Mouse (Mus musculus) MEL (cell line): ENCODE results near the gene Slc16a11. TPM values are rescaled to one million over a fixed set of nuclear protein-coding genes. Genes with fewer than 3 reads are reported as not detected.

Experiments
- DNase-seq: peaks from one replicate; pipeline ENCODE4 v3.0.0; 2011; ENCODE audit warnings: low read depth, low spot score
- H3K27ac ChIP-seq: 2 replicates; pipeline ENCODE4 v1.5.1; 2012; ENCODE audit warnings: low read depth, mild to moderate bottlenecking, control low read depth, low read length, moderate library complexity; ENCODE audit not compliant: control insufficient read depth
- H3K27me3 ChIP-seq, 2 experiments: fragments of 150-350 bp in 1 of 2; sonication (generic) in 1 of 2; 2 replicates each; pipeline ENCODE4 v1.6.1; 2012; ENCODE audit warnings: low read length in 2 of 2, mild to moderate bottlenecking in 2 of 2, improper control_type of control experiment in 1 of 2, moderate library complexity in 1 of 2; ENCODE audit not compliant: insufficient read depth in 2 of 2, control insufficient read depth in 1 of 2
- H3K36me3 ChIP-seq, 2 experiments: 2 replicates each; pipeline ENCODE4 v1.6.1; 2012 to 2014; ENCODE audit warnings: low read length in 2 of 2, improper control_type of control experiment in 1 of 2, inconsistent platforms in 1 of 2, mild to moderate bottlenecking in 1 of 2; ENCODE audit not compliant: insufficient read depth in 2 of 2, control insufficient read depth in 1 of 2
- H3K4me1 ChIP-seq, 2 experiments: fragments of 150-350 bp in 1 of 2; sonication (generic) in 1 of 2; 2 replicates each; pipeline ENCODE4 v1.6.1; 2012; ENCODE audit warnings: low read length in 2 of 2, improper control_type of control experiment in 1 of 2, mild to moderate bottlenecking in 1 of 2; ENCODE audit not compliant: insufficient read depth in 2 of 2, control insufficient read depth in 1 of 2
- H3K4me3 ChIP-seq, 2 experiments: fragments of 150-350 bp in 1 of 2; sonication (generic) in 1 of 2; 2 replicates each; pipeline ENCODE4 v1.5.1; 2012; ENCODE audit warnings: low read depth in 2 of 2, low read length in 2 of 2, mild to moderate bottlenecking in 2 of 2, moderate library complexity in 2 of 2, control low read depth in 1 of 2, improper control_type of control experiment in 1 of 2; ENCODE audit not compliant: control insufficient read depth in 1 of 2, insufficient read depth in 1 of 2
- H3K79me2 ChIP-seq: 2 replicates; pipeline ENCODE4 v1.6.1; 2012; ENCODE audit warnings: mild to moderate bottlenecking, low read length, moderate library complexity; ENCODE audit not compliant: control insufficient read depth, poor library complexity, insufficient read depth
- H3K9ac ChIP-seq: 2 replicates; pipeline ENCODE4 v1.6.1; 2012; ENCODE audit warnings: low read depth, mild to moderate bottlenecking, control low read depth, low read length, moderate library complexity; ENCODE audit not compliant: control insufficient read depth, poor library complexity, severe bottlenecking
- H3K9me3 ChIP-seq: fragments of 150-350 bp; sonication (generic); replicated peaks from 2 replicates; pipeline ENCODE4 v1.6.1; 2012; ENCODE audit warnings: mild to moderate bottlenecking, low read length, improper control_type of control experiment, moderate library complexity; ENCODE audit not compliant: insufficient read depth
- BHLHE40 ChIP-seq: IDR thresholded peaks from 2 replicates; pipeline ENCODE4 v1.6.1; 2012; ENCODE audit warnings: low read depth, mild to moderate bottlenecking, inconsistent platforms, low read length, improper control_type of control experiment, borderline replicate concordance
- CHD1 ChIP-seq: IDR thresholded peaks from 2 replicates; pipeline ENCODE4 v1.6.1; 2012; ENCODE audit warnings: low read depth, mild to moderate bottlenecking, inconsistent platforms, low read length, improper control_type of control experiment
- CHD2 ChIP-seq: IDR thresholded peaks from 2 replicates; pipeline ENCODE4 v1.6.1; 2011; ENCODE audit warnings: low read length, improper control_type of control experiment
- CTCF ChIP-seq, 3 experiments: IDR thresholded peaks in 2 of 3; conservative IDR thresholded peaks in 1 of 3; 2 replicates each; pipeline ENCODE4 v1.5.1; 2011 to 2012; ENCODE audit warnings: low read length in 3 of 3, low read depth in 2 of 3, mild to moderate bottlenecking in 2 of 3, improper control_type of control experiment in 1 of 3, inconsistent platforms in 1 of 3, mixed read lengths in 1 of 3, moderate library complexity in 1 of 3; ENCODE audit not compliant: control insufficient read depth in 1 of 3, insufficient read depth in 1 of 3, poor library complexity in 1 of 3, severe bottlenecking in 1 of 3
- E2F4 ChIP-seq: IDR thresholded peaks from 2 replicates; pipeline ENCODE4 v1.6.1; 2011; ENCODE audit warnings: low read depth, low read length, improper control_type of control experiment, borderline replicate concordance
- ELF1 ChIP-seq: IDR thresholded peaks from 2 replicates; pipeline ENCODE4 v1.6.1; 2014; ENCODE audit warnings: low read depth, mild to moderate bottlenecking, inconsistent platforms, low read length, improper control_type of control experiment, moderate library complexity
- EP300 ChIP-seq, 2 experiments: IDR thresholded peaks; 2 replicates each; pipeline ENCODE4 v1.6.1; 2011; ENCODE audit warnings: improper control_type of control experiment in 2 of 2, low read length in 2 of 2, low read depth in 1 of 2, mild to moderate bottlenecking in 1 of 2
- ETS1 ChIP-seq: IDR thresholded peaks from 2 replicates; pipeline ENCODE4 v1.6.1; 2012; ENCODE audit warnings: low read depth, mild to moderate bottlenecking, inconsistent platforms, low read length, improper control_type of control experiment, moderate library complexity
- GABPA ChIP-seq: IDR thresholded peaks from 2 replicates; pipeline ENCODE4 v1.6.1; 2012; ENCODE audit warnings: low read depth, mild to moderate bottlenecking, inconsistent platforms, low read length, improper control_type of control experiment, moderate library complexity
- GATA1 ChIP-seq: IDR thresholded peaks from 2 replicates; pipeline ENCODE4 v1.6.1; 2011; ENCODE audit warnings: low read depth, low read length, improper control_type of control experiment
- JUND ChIP-seq: IDR thresholded peaks from 2 replicates; pipeline ENCODE4 v1.6.1; 2011; ENCODE audit warnings: low read depth, mild to moderate bottlenecking, improper control_type of control experiment, low read length
- KAT2A ChIP-seq: conservative IDR thresholded peaks from 2 replicates; pipeline ENCODE4 v1.6.1; 2012; ENCODE audit warnings: low read depth, low read length, improper control_type of control experiment, inconsistent platforms
- MAFK ChIP-seq: IDR thresholded peaks from 2 replicates; pipeline ENCODE4 v1.6.1; 2011; ENCODE audit warnings: low read depth, mild to moderate bottlenecking, low read length, improper control_type of control experiment, borderline replicate concordance
- MAX ChIP-seq: IDR thresholded peaks from 2 replicates; pipeline ENCODE4 v1.6.1; 2011; ENCODE audit warnings: low read length, improper control_type of control experiment
- MAZ ChIP-seq: IDR thresholded peaks from 2 replicates; pipeline ENCODE4 v1.6.1; 2012; ENCODE audit warnings: low read depth, mild to moderate bottlenecking, inconsistent platforms, low read length, improper control_type of control experiment
- MEF2A ChIP-seq: IDR thresholded peaks from 2 replicates; pipeline ENCODE4 v1.6.1; 2014; ENCODE audit warnings: low read depth, mild to moderate bottlenecking, inconsistent platforms, low read length, improper control_type of control experiment; ENCODE audit not compliant: poor library complexity, insufficient replicate concordance, severe bottlenecking; ENCODE audit errors: extremely low read depth
- MXI1 ChIP-seq: IDR thresholded peaks from 2 replicates; pipeline ENCODE4 v1.6.1; 2011; ENCODE audit warnings: mild to moderate bottlenecking, low read depth, low read length, improper control_type of control experiment
- MYB ChIP-seq: IDR thresholded peaks from 2 replicates; pipeline ENCODE4 v1.6.1; 2011; ENCODE audit warnings: mild to moderate bottlenecking, low read depth, low read length, improper control_type of control experiment
- MYC ChIP-seq: IDR thresholded peaks from 2 replicates; pipeline ENCODE4 v1.6.1; 2011; ENCODE audit warnings: low read depth, mild to moderate bottlenecking, low read length, improper control_type of control experiment, moderate library complexity
- NRF1 ChIP-seq: IDR thresholded peaks from 2 replicates; pipeline ENCODE4 v1.6.1; 2014; ENCODE audit warnings: low read depth, mild to moderate bottlenecking, inconsistent platforms, low read length, improper control_type of control experiment, moderate library complexity; ENCODE audit not compliant: poor library complexity, insufficient read depth, severe bottlenecking
- POLR2A ChIP-seq, 2 experiments: IDR thresholded peaks; 2 replicates each; pipeline ENCODE4 v1.6.1; 2011 to 2012; ENCODE audit warnings: low read length in 2 of 2, mild to moderate bottlenecking in 2 of 2, control low read depth in 1 of 2, improper control_type of control experiment in 1 of 2, low read depth in 1 of 2, moderate library complexity in 1 of 2; ENCODE audit not compliant: control insufficient read depth in 1 of 2, insufficient read depth in 1 of 2, poor library complexity in 1 of 2
- POLR2AphosphoS2 ChIP-seq: IDR thresholded peaks from 2 replicates; pipeline ENCODE4 v1.6.1; 2011; ENCODE audit warnings: low read length, improper control_type of control experiment
- POLR2AphosphoS5 ChIP-seq: IDR thresholded peaks from 2 replicates; pipeline ENCODE4 v1.6.1; 2012; ENCODE audit warnings: low read depth, borderline replicate concordance, mild to moderate bottlenecking, inconsistent platforms, low read length, moderate library complexity, mixed read lengths
- RAD21 ChIP-seq: IDR thresholded peaks from 2 replicates; pipeline ENCODE4 v1.6.1; 2011; ENCODE audit warnings: mild to moderate bottlenecking, low read depth, low read length, improper control_type of control experiment
- RCOR1 ChIP-seq: IDR thresholded peaks from 2 replicates; pipeline ENCODE4 v1.6.1; 2012; ENCODE audit warnings: low read depth, mild to moderate bottlenecking, inconsistent platforms, low read length, improper control_type of control experiment
- SIN3A ChIP-seq: IDR thresholded peaks from 2 replicates; pipeline ENCODE4 v1.6.1; 2012; ENCODE audit warnings: low read length, improper control_type of control experiment, inconsistent platforms
- SMC3 ChIP-seq: IDR thresholded peaks from 2 replicates; pipeline ENCODE4 v1.6.1; 2011; ENCODE audit warnings: low read depth, low read length, improper control_type of control experiment
- TAL1 ChIP-seq: IDR thresholded peaks from 2 replicates; pipeline ENCODE4 v1.6.1; 2012; ENCODE audit warnings: mild to moderate bottlenecking, inconsistent platforms, low read length, moderate library complexity, mixed read lengths
- TBP ChIP-seq: IDR thresholded peaks from 2 replicates; pipeline ENCODE4 v1.8.0; 2011; ENCODE audit warnings: low read depth, low read length, improper control_type of control experiment
- TCF12 ChIP-seq: IDR thresholded peaks from 2 replicates; pipeline ENCODE4 v1.6.1; 2014; ENCODE audit warnings: low read depth, mild to moderate bottlenecking, inconsistent platforms, low read length, improper control_type of control experiment, moderate library complexity
- UBTF ChIP-seq: IDR thresholded peaks from 2 replicates; pipeline ENCODE4 v1.6.1; 2012; ENCODE audit warnings: low read depth, mild to moderate bottlenecking, inconsistent platforms, low read length, improper control_type of control experiment, moderate library complexity, borderline replicate concordance; ENCODE audit not compliant: insufficient read depth
- USF1 ChIP-seq: IDR thresholded peaks from 2 replicates; pipeline ENCODE4 v1.6.1; 2014; ENCODE audit warnings: low read depth, mild to moderate bottlenecking, inconsistent platforms, low read length, improper control_type of control experiment, moderate library complexity
- USF2 ChIP-seq, 2 experiments: IDR thresholded peaks; 2 replicates each; pipeline ENCODE4 v1.6.1; 2011 to 2012; ENCODE audit warnings: improper control_type of control experiment in 2 of 2, low read length in 2 of 2, borderline replicate concordance in 1 of 2, inconsistent platforms in 1 of 2, low read depth in 1 of 2, mild to moderate bottlenecking in 1 of 2; ENCODE audit not compliant: insufficient read depth in 1 of 2
- ZC3H11A ChIP-seq: IDR thresholded peaks from 2 replicates; pipeline ENCODE4 v1.6.1; 2012; ENCODE audit warnings: low read depth, mild to moderate bottlenecking, inconsistent platforms, low read length, improper control_type of control experiment
- ZKSCAN1 ChIP-seq: IDR thresholded peaks from 2 replicates; pipeline ENCODE4 v1.6.1; 2012; ENCODE audit warnings: low read depth, mild to moderate bottlenecking, inconsistent platforms, low read length, improper control_type of control experiment, moderate library complexity
- ZMIZ1 ChIP-seq: IDR thresholded peaks from 2 replicates; pipeline ENCODE4 v1.6.1; 2012; ENCODE audit warnings: low read depth, mild to moderate bottlenecking, inconsistent platforms, low read length, improper control_type of control experiment, moderate library complexity
- ZNF384 ChIP-seq: IDR thresholded peaks from 2 replicates; pipeline ENCODE4 v1.6.1; 2012; ENCODE audit warnings: low read depth, mild to moderate bottlenecking, inconsistent platforms, low read length, improper control_type of control experiment
- polyA plus RNA-seq, 2 experiments: library from polyadenylated mRNA; stranded (reverse) in 1 of 2; unstranded in 1 of 2; fragments of >175 nt in 1 of 2; fragments of >200 nt in 1 of 2; gene quantifications; 2 replicates each; pipeline versions ENCODE4 v1.2.1 to v1.2.4; 2012; ENCODE audit warnings: low replicate concordance in 2 of 2, low read depth in 1 of 2; ENCODE audit not compliant: insufficient read length in 2 of 2, insufficient read depth in 1 of 2, missing spikeins in 1 of 2
- total RNA-seq: library from RNA; depleted of rRNA; stranded (reverse); fragments of 300-350 nt; gene quantifications from 2 replicates; pipeline ENCODE4 v1.2.3, GENCODE M21; 2012

Gene Slc16a11
- total and polyA plus RNA-seq, 3 experiments = 0.31 to 1.2 TPM; not detected in 1

DNA sequence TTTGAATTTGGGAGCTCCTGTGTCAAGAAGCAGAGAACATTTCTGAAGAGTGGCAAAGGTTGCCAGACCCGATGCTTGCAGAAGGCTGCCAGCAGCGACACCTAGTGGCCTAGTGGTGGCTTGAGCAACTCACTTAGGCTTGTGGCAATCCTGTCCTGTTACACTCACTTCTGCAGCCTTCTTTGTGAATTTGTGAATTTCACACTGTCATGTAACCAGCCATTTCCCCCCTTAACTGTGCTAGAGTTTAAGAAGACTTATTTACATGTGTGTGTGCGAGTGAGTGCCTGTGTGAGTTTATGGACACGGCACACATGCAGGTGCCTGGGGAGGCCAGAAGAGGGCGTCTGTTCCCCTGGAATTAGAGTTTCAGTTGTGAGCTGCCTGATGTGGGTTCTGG is 10.9 kb upstream of the Slc16a11 start:
- Histone ChIP-seq H3K4me3 (no peak overlapping the region), H3K4me1 (peaks cover 3 to 6% of the 10 kb centered on the region in 2 experiments; a peak in 3 of 4 replicates)
- TF ChIP-seq CHD2 (no peak), ETS1 (no peak), ZNF384 (no peak), MAX (peak; percentile 32; the same call in 1 of the 2 replicates), NRF1 (no peak), ZC3H11A (peak; percentile 70), TCF12 (0 out of 2 replicates have a peak, but pooled peaks have one; percentile 37), EP300 (IDR thresholded peaks at IDR 0.05; ENCODE audit: low read depth in 1 of 2, low read length in 2 of 2) (peak in 1 of 2 experiments; percentile 18; a peak in 1 of 4 replicates), POLR2AphosphoS2 (no peak), GATA1 (no peak), TAL1 (no peak), USF2 (IDR thresholded peaks at IDR 0.05; ENCODE audit: borderline replicate concordance in 1 of 2, insufficient read depth in 1 of 2, low read depth in 1 of 2, low read length in 2 of 2) (no peak), GABPA (0 out of 2 replicates have a peak, but pooled peaks have one; percentile 24), MEF2A (no peak), JUND (no peak), MXI1 (peak; percentile 34; the same call in 1 of the 2 replicates), E2F4 (no peak), ZKSCAN1 (no peak), ZMIZ1 (no peak), MYB (no peak), MAFK (no peak), POLR2A (IDR thresholded peaks at IDR 0.05; ENCODE audit: control insufficient read depth in 1 of 2, insufficient read depth in 1 of 2, low read depth in 1 of 2, low read length in 2 of 2, poor library complexity in 1 of 2) (no peak), CTCF (IDR thresholded peaks at IDR 0.05 in 2 of 3, conservative IDR thresholded peaks at IDR 0.05 in 1 of 3; ENCODE audit: control insufficient read depth in 1 of 3, insufficient read depth in 1 of 3, low read depth in 2 of 3, low read length in 3 of 3, poor library complexity in 1 of 3, severe bottlenecking in 1 of 3) (peak; percentile 86 to 98 (median 97)), UBTF (no peak), TBP (0 out of 2 replicates have a peak, but pooled peaks have one; percentile 36), MYC (no peak), MAZ (0 out of 2 replicates have a peak, but pooled peaks have one; percentile 61), SIN3A (peak; percentile 54; the same call in 1 of the 2 replicates), KAT2A (no peak), SMC3 (peak; percentile 90), POLR2AphosphoS5 (no peak), ELF1 (no peak), USF1 (0 out of 2 replicates have a peak, but pooled peaks have one; percentile 23), RCOR1 (0 out of 2 replicates have a peak, but pooled peaks have one; percentile 26), BHLHE40 (0 out of 2 replicates have a peak, but pooled peaks have one; percentile 42), RAD21 (peak; percentile 73), CHD1 (no peak)

More for the DNA sequence above, 10.9 kb upstream of the Slc16a11 start:
- Histone ChIP-seq H3K9me3 (no peaks in the 10 kb centered on the region), H3K27ac (no peak overlapping the region), H3K79me2 (no peaks in the 10 kb centered on the region), H3K9ac (no peak overlapping the region), H3K36me3 (no peaks in the 10 kb centered on the region), H3K27me3 (peaks cover 5% of the 10 kb centered on the region in 2 experiments; a peak in 3 of 4 replicates)
- DNase-seq = peak; percentile 90
